In the genomic region with DNA sequence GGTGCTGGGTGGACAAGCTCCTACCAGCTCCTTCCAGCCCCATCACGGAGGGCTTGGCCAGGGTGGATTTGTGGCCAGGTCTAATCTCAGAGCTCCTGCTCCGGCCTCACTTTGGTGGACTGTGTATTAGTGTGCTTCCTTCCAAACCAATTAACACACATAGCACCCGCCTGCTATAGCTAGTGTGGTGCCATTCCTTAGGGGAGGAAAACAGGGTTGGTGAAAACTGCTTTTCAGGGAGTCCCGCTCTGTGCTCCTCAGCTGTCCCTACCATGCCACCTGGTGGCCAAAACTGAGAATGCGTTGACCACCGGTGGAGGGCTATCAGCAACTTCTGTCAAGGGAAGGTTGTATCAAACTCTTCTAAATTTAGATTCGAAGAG, we compare ENCODE assay signal across 7 mouse cellular contexts. TPM values are rescaled to one million over a fixed set of nuclear protein-coding genes. Genes with fewer than 3 reads are reported as not detected.
DNase-seq lines count a peak whose midpoint lies in the region; ATAC-seq lines count a peak whose summit lies in the region.

No protein-coding gene starts in this region.

- no peak overlapping the region for H3K4me2 ChIP-seq in intestine, embryonic 16.5 days (ENCODE audit: low read depth, low read length)
- H3K4me2 ChIP-seq in midbrain, embryonic 12.5 days (replicated peaks) = no peak overlapping the region

- no peaks in the 10 kb centered on the region for H3K9me3 ChIP-seq in embryonic facial prominence, embryonic 10.5 days
- H3K9me3 ChIP-seq in intestine, embryonic 16.5 days (ENCODE audit: control insufficient read depth, low read length) = no peaks in the 10 kb centered on the region
- no peaks in the 10 kb centered on the region for H3K9me3 ChIP-seq in limb, embryonic 10.5 days (replicated peaks)
- H3K9me3 ChIP-seq in midbrain, embryonic 12.5 days = no peaks in the 10 kb centered on the region

- 38% methylated on average over 7 of the region's 7 CpGs for WGBS in embryonic facial prominence, embryonic 10.5 days
- WGBS in intestine, embryonic 16.5 days = 33% methylated on average over 7 of the region's 7 CpGs
- WGBS in limb, embryonic 10.5 days = 36% methylated on average over 7 of the region's 7 CpGs
- 43% methylated on average over 7 of the region's 7 CpGs for WGBS in midbrain, embryonic 12.5 days

- H3K9ac ChIP-seq in intestine, embryonic 16.5 days (ENCODE audit: low read depth, low read length) = no peak overlapping the region
- no peak overlapping the region for H3K9ac ChIP-seq in midbrain, embryonic 12.5 days (replicated peaks)

- no peaks in the 10 kb centered on the region for H3K27me3 ChIP-seq in embryonic facial prominence, embryonic 10.5 days (replicated peaks; ENCODE audit: low read depth, poor library complexity, severe bottlenecking)
- H3K27me3 ChIP-seq in intestine, embryonic 16.5 days (replicated peaks; ENCODE audit: control insufficient read depth, insufficient read depth, low read length) = no peaks in the 10 kb centered on the region
- no peaks in the 10 kb centered on the region for H3K27me3 ChIP-seq in limb, embryonic 10.5 days (ENCODE audit: low read depth, poor library complexity, severe bottlenecking)
- no peaks in the 10 kb centered on the region for H3K27me3 ChIP-seq in midbrain, embryonic 12.5 days

- peak; percentile 86 for DNase-seq in adrenal gland, postnatal 25 days
- DNase-seq in embryonic facial prominence, embryonic 10.5 days (ENCODE audit: low spot score) = peak; percentile 84
- peak; percentile 97 for DNase-seq in heart, adult 11 months
- peak; percentile 88 for DNase-seq in limb, embryonic 10.5 days (ENCODE audit: low spot score)
- DNase-seq in skeletal muscle tissue, adult 2 months (ENCODE audit: low read depth, low spot score) = peak; percentile 44

- H3K27ac ChIP-seq in embryonic facial prominence, embryonic 10.5 days (replicated peaks) = peak overlapping the region; percentile 19; the same call in 1 of the 2 replicates
- H3K27ac ChIP-seq in intestine, embryonic 16.5 days (ENCODE audit: low read length) = no peak overlapping the region
- 0 out of 2 replicates have a peak overlapping the region, but pooled peaks have one; percentile 25 for H3K27ac ChIP-seq in limb, embryonic 10.5 days
- no peak overlapping the region for H3K27ac ChIP-seq in midbrain, embryonic 12.5 days (replicated peaks)

- H3K4me3 ChIP-seq in embryonic facial prominence, embryonic 10.5 days = no peak overlapping the region
- no peak overlapping the region for H3K4me3 ChIP-seq in intestine, embryonic 16.5 days (ENCODE audit: low read length)
- no peak overlapping the region for H3K4me3 ChIP-seq in limb, embryonic 10.5 days
- H3K4me3 ChIP-seq in midbrain, embryonic 12.5 days = no peak overlapping the region

- H3K4me1 ChIP-seq in embryonic facial prominence, embryonic 10.5 days = no peaks in the 10 kb centered on the region
- no peaks in the 10 kb centered on the region for H3K4me1 ChIP-seq in intestine, embryonic 16.5 days (ENCODE audit: control insufficient read depth, insufficient read depth, low read length)
- H3K4me1 ChIP-seq in limb, embryonic 10.5 days = no peaks in the 10 kb centered on the region; the same call in 1 of the 2 replicates
- H3K4me1 ChIP-seq in midbrain, embryonic 12.5 days = peaks cover 7% of the 10 kb centered on the region

- ATAC-seq in intestine, embryonic 16.5 days = peak; percentile 68
- peak; percentile 69 for ATAC-seq in midbrain, embryonic 12.5 days (ENCODE audit: low FRiP score, low read depth)

- H3K36me3 ChIP-seq in embryonic facial prominence, embryonic 10.5 days (replicated peaks) = peaks cover 49% of the 10 kb centered on the region
- no peaks in the 10 kb centered on the region for H3K36me3 ChIP-seq in intestine, embryonic 16.5 days (ENCODE audit: control insufficient read depth, insufficient read depth, low read length)
- peaks cover 27% of the 10 kb centered on the region for H3K36me3 ChIP-seq in limb, embryonic 10.5 days
- H3K36me3 ChIP-seq in midbrain, embryonic 12.5 days = peaks cover 32% of the 10 kb centered on the region

RNA-seq across cellular contexts. Expression of gene BC051665, which starts 42.1 kb away (rescaled TPM):
- not detected in 2 replicates for total RNA-seq in adrenal gland, postnatal 25 days (2021)
- polyA plus RNA-seq in embryonic facial prominence, embryonic 10.5 days (2016; fragmentation: Nextera tagmentation; extraction: Ambion mirVana) = not detected in 2 replicates
- not detected in 2 replicates for polyA plus RNA-seq in intestine, embryonic 16.5 days (2015; fragmentation: Nextera tagmentation; extraction: Ambion mirVana)
- not detected in 2 replicates for polyA plus RNA-seq in limb, embryonic 10.5 days (2016; fragmentation: Nextera tagmentation; extraction: Ambion mirVana)
- polyA plus RNA-seq in midbrain, embryonic 12.5 days (2016; fragmentation: Nextera tagmentation; extraction: Ambion mirVana) = not detected in 2 replicates

RNA-seq across cellular contexts. Expression of gene Ctsll3, which starts 58.6 kb away (rescaled TPM):
- total RNA-seq in adrenal gland, postnatal 25 days (2021) = not detected in 2 replicates
- polyA plus RNA-seq in embryonic facial prominence, embryonic 10.5 days (2016; fragmentation: Nextera tagmentation; extraction: Ambion mirVana) = not detected in 2 replicates
- polyA plus RNA-seq in intestine, embryonic 16.5 days (2015; fragmentation: Nextera tagmentation; extraction: Ambion mirVana) = not detected in 2 replicates
- not detected in 2 replicates for polyA plus RNA-seq in limb, embryonic 10.5 days (2016; fragmentation: Nextera tagmentation; extraction: Ambion mirVana)
- polyA plus RNA-seq in midbrain, embryonic 12.5 days (2016; fragmentation: Nextera tagmentation; extraction: Ambion mirVana) = not detected in 2 replicates

Comparison
In these comparisons a context has a peak if more than half of its experiments do, and no peak if none do; other contexts are left out.
1. DNase-seq: peak in every context shown above with its lines; median percentile 97 in heart, adult 11 months; 88 in limb, embryonic 10.5 days; 86 in adrenal gland, postnatal 25 days; 84 in embryonic facial prominence, embryonic 10.5 days; 44 in skeletal muscle tissue, adult 2 months.
2. H3K27ac ChIP-seq: peak in embryonic facial prominence, embryonic 10.5 days (single experiment) and limb, embryonic 10.5 days (single experiment); none in intestine, embryonic 16.5 days (single experiment) and midbrain, embryonic 12.5 days (single experiment).